Mouse (Mus musculus) stomach, embryonic 14.5 days (tissue): ENCODE results near the gene Mccc2. TPM values are rescaled to one million over a fixed set of nuclear protein-coding genes. Genes with fewer than 3 reads are reported as not detected.

ENCODE experiments used
- ATAC-seq: fragments of 200-750 bp; cut with Nextera tagmentation; 2 replicates; pipeline ENCODE4 v1.8.0; 2017; ENCODE audit warnings: low read depth, moderate TSS enrichment; ENCODE audit not compliant: insufficient number of reproducible peaks, insufficient read depth, low FRiP score
- H3K27ac ChIP-seq: fragments of 300-500 bp; sonication (generic); 2 replicates; pipeline ENCODE4 v1.5.1; 2014; ENCODE audit warnings: mild to moderate bottlenecking, low read length, moderate library complexity, mixed read lengths
- H3K27me3 ChIP-seq: fragments of 300-500 bp; sonication (generic); 2 replicates; pipeline ENCODE4 v1.6.1; 2014; ENCODE audit warnings: low read length, control low read depth, mixed read lengths; ENCODE audit not compliant: control insufficient read depth, insufficient read depth
- H3K36me3 ChIP-seq: fragments of 300-500 bp; sonication (generic); 2 replicates; pipeline ENCODE4 v1.6.1; 2014; ENCODE audit warnings: mild to moderate bottlenecking, control low read depth, low read length, moderate library complexity, mixed read lengths; ENCODE audit not compliant: control insufficient read depth, insufficient read depth
- H3K4me1 ChIP-seq: fragments of 300-500 bp; sonication (generic); 2 replicates; pipeline ENCODE4 v1.6.1; 2014; ENCODE audit warnings: low read length, control low read depth, mixed read lengths; ENCODE audit not compliant: control insufficient read depth, insufficient read depth
- H3K4me2 ChIP-seq: fragments of 300-500 bp; sonication (generic); replicated peaks from 2 replicates; pipeline ENCODE4 v1.6.1; 2014; ENCODE audit warnings: low read depth, low read length, control low read depth
- H3K4me3 ChIP-seq: fragments of 300-500 bp; sonication (generic); 2 replicates; pipeline ENCODE4 v1.5.1; 2014; ENCODE audit warnings: low read depth, low read length, control low read depth
- H3K9ac ChIP-seq: fragments of 300-500 bp; sonication (generic); replicated peaks from 2 replicates; pipeline ENCODE4 v1.6.1; 2014; ENCODE audit warnings: low read depth, mild to moderate bottlenecking, control low read depth, low read length, moderate library complexity, mixed read lengths
- H3K9me3 ChIP-seq: fragments of 300-500 bp; sonication (generic); 2 replicates; pipeline ENCODE4 v1.6.1; 2016; ENCODE audit warnings: low read depth, low read length, control low read depth; ENCODE audit not compliant: control insufficient read depth
- WGBS: fragments of 180-500 bp; shearing (Covaris S2); extraction: QIAGEN DNeasy Blood & Tissue Kit; methylation state at CpG from one replicate; pipeline ENCODE4 v1.1.7; 2014; 5-methylcytosine and 5-hydroxymethylcytosine counted together
- polyA plus RNA-seq: library from polyadenylated mRNA; unstranded; fragments of >200 nt; fragmentation: Nextera tagmentation; extraction: Ambion mirVana; gene quantifications from 2 replicates; pipeline ENCODE4 v1.2.1, GENCODE M21; 2014

The Mccc2 gene
- polyA plus RNA-seq, 1 experiment from 2014 or later = 49.3 TPM

GRCm38 (mm10) chr13:99932406-99932805 is 83.0 kb downstream of the Mccc2 start:
- no peak for ATAC-seq
- Histone ChIP-seq H3K9me3 (no peaks in the 10 kb centered on the region), H3K4me1 (no peaks in the 10 kb centered on the region), H3K27ac (no peak overlapping the region), H3K9ac (no peak overlapping the region), H3K4me3 (no peak overlapping the region), H3K4me2 (no peak overlapping the region), H3K27me3 (no peaks in the 10 kb centered on the region), H3K36me3 (no peaks in the 10 kb centered on the region)
- WGBS = 89% methylated on average over 1 of the region's 1 CpGs

GRCm38 (mm10) chr13:99931502-99931901 is 83.9 kb downstream of the Mccc2 start:
- H3K9ac ChIP-seq = no peak overlapping the region
- no peaks in the 10 kb centered on the region for H3K27me3 ChIP-seq
- WGBS = 82% methylated on average over 6 of the region's 6 CpGs
- no peaks in the 10 kb centered on the region for H3K4me1 ChIP-seq
- no peak overlapping the region for H3K4me3 ChIP-seq
- no peaks in the 10 kb centered on the region for H3K9me3 ChIP-seq
- no peaks in the 10 kb centered on the region for H3K36me3 ChIP-seq
- H3K27ac ChIP-seq = no peak overlapping the region
- no peak for ATAC-seq
- no peak overlapping the region for H3K4me2 ChIP-seq

- Histone ChIP-seq H3K9ac (no peak overlapping the region), H3K27ac (no peak overlapping the region), H3K36me3 (no peaks in the 10 kb centered on the region), H3K9me3 (no peaks in the 10 kb centered on the region), H3K27me3 (no peaks in the 10 kb centered on the region), H3K4me1 (no peaks in the 10 kb centered on the region), H3K4me2 (no peak overlapping the region), H3K4me3 (no peak overlapping the region)
- 62% methylated on average over 5 of the region's 5 CpGs for WGBS
- ATAC-seq = no peak
Measured at GRCm38 (mm10) chr13:99926249-99926648, 89.2 kb downstream of the Mccc2 start.

GRCm38 (mm10) chr13:99915632-99916031 is 99.8 kb downstream of the Mccc2 start:
- no peak for ATAC-seq
- Histone ChIP-seq H3K9me3 (no peaks in the 10 kb centered on the region), H3K4me3 (no peak overlapping the region), H3K36me3 (no peaks in the 10 kb centered on the region), H3K9ac (no peak overlapping the region), H3K4me2 (no peak overlapping the region), H3K4me1 (no peaks in the 10 kb centered on the region), H3K27ac (no peak overlapping the region), H3K27me3 (no peaks in the 10 kb centered on the region)
- 81% methylated on average over 5 of the region's 5 CpGs for WGBS

- no peak for ATAC-seq
- Histone ChIP-seq H3K9me3 (no peaks in the 10 kb centered on the region), H3K36me3 (no peaks in the 10 kb centered on the region), H3K4me2 (peak within 1 kb of the TSS; percentile 25), H3K4me1 (no peaks in the 10 kb centered on the region), H3K4me3 (no peak within 1 kb of the TSS), H3K27me3 (peaks cover 22% of the 10 kb centered on the region), H3K9ac (no peak within 1 kb of the TSS), H3K27ac (no peak within 1 kb of the TSS)
- WGBS = 48% methylated on average over 9 of the region's 9 CpGs
Measured at GRCm38 (mm10) chr13:99900965-99901364, 114.5 kb downstream of the Mccc2 start, which contains the start of gene Cartpt. Gene Cartpt (minus strand): TSS chr13:99901091.

- no peak overlapping the region for H3K4me3 ChIP-seq
Measured at GRCm38 (mm10) chr13:99900557-99900892, 114.9 kb downstream of the Mccc2 start.

GRCm38 (mm10) chr13:99899670-99900556 is 115.5 kb downstream of the Mccc2 start:
- WGBS = 8% methylated on average over 38 of the region's 38 CpGs
- no peak overlapping the region for H3K9ac ChIP-seq
- no peak overlapping the region for H3K4me3 ChIP-seq
- no peaks in the 10 kb centered on the region for H3K9me3 ChIP-seq
- H3K36me3 ChIP-seq = no peaks in the 10 kb centered on the region
- no peak overlapping the region for H3K27ac ChIP-seq
- H3K4me1 ChIP-seq = no peaks in the 10 kb centered on the region
- peaks cover 22% of the 10 kb centered on the region for H3K27me3 ChIP-seq
- H3K4me2 ChIP-seq = 0 out of 2 replicates have a peak overlapping the region, but pooled peaks have one; percentile 25
- peak; percentile 4; the same call in 1 of the 2 replicates for ATAC-seq

More at GRCm38 (mm10) chr13:99900557-99900892, 114.9 kb downstream of the Mccc2 start:
- peaks cover 22% of the 10 kb centered on the region for H3K27me3 ChIP-seq
- H3K4me1 ChIP-seq = no peaks in the 10 kb centered on the region
- WGBS = 2% methylated on average over 30 of the region's 30 CpGs
- no peaks in the 10 kb centered on the region for H3K36me3 ChIP-seq
- H3K27ac ChIP-seq = no peak overlapping the region
- H3K4me2 ChIP-seq = peak overlapping the region; percentile 25
- no peaks in the 10 kb centered on the region for H3K9me3 ChIP-seq
- H3K9ac ChIP-seq = no peak overlapping the region
- ATAC-seq = peak; percentile 58; the same call in 1 of the 2 replicates

- H3K27me3 ChIP-seq = peaks cover 22% of the 10 kb centered on the region
- H3K9me3 ChIP-seq = no peaks in the 10 kb centered on the region
- 35% methylated on average over 14 of the region's 14 CpGs for WGBS
- H3K4me2 ChIP-seq = no peak overlapping the region
- no peaks in the 10 kb centered on the region for H3K36me3 ChIP-seq
- H3K27ac ChIP-seq = no peak overlapping the region
- no peak for ATAC-seq
- H3K9ac ChIP-seq = no peak overlapping the region
- no peaks in the 10 kb centered on the region for H3K4me1 ChIP-seq
- H3K4me3 ChIP-seq = no peak overlapping the region
Measured at GRCm38 (mm10) chr13:99898816-99899215, 116.6 kb downstream of the Mccc2 start.
